Mouse (Mus musculus) T-helper 1 cell (primary cell): ENCODE results near the gene Tnrc6b.

Experiments
- in situ Hi-C: fragments of 300-600 bp; cut with MboI, MseI; formaldehyde crosslinking; loops from one replicate; pipeline ENCODE4 v1.15.1; 2025; ENCODE audit warnings: high pct_unique_total_duplicates

Gene Tnrc6b

GRCm38 (mm10) chr15:80701481-80702257 lies 9.4 kb upstream of the Tnrc6b start:
- in situ Hi-C loops: no loop called here

- in situ Hi-C loops: no loop called here
Measured at GRCm38 (mm10) chr15:80702910-80703309, 8.2 kb upstream of the Tnrc6b start.

- in situ Hi-C loops: no loop called here
Measured at GRCm38 (mm10) chr15:80703495-80703894, 7.6 kb upstream of the Tnrc6b start.

GRCm38 (mm10) chr15:80704267-80704666 lies 6.8 kb upstream of the Tnrc6b start:
- in situ Hi-C loops: no loop called here

GRCm38 (mm10) chr15:80705828-80706549 lies 5.1 kb upstream of the Tnrc6b start:
- in situ Hi-C loops: loop anchor here (5.0 kb wide), 1 partner anchor 241 kb away; the partner anchor contains the start of gene Adsl

GRCm38 (mm10) chr15:80706596-80706995 lies 4.5 kb upstream of the Tnrc6b start:
- in situ Hi-C loops: loop anchor here (5.0 kb wide), 1 partner anchor 241 kb away; the partner anchor contains the start of gene Adsl

- in situ Hi-C loops: loop anchor here (5.0 kb wide), 1 partner anchor 240 kb away; the partner anchor contains the start of gene Adsl
Measured at GRCm38 (mm10) chr15:80707088-80707487, 4.0 kb upstream of the Tnrc6b start.

GRCm38 (mm10) chr15:80709593-80709992 lies 1.5 kb upstream of the Tnrc6b start:
- in situ Hi-C loops: loop anchor here (5.0 kb wide), 1 partner anchor 238 kb away; the partner anchor contains the start of gene Adsl

GRCm38 (mm10) chr15:80710257-80710607 lies 881 bp upstream of the Tnrc6b start:
- in situ Hi-C loops: loop anchor here (5.0 kb wide), 1 partner anchor 87 kb away; no protein-coding TSS in a partner anchor

GRCm38 (mm10) chr15:80711401-80712151 lies 463 bp downstream of the Tnrc6b start:
- in situ Hi-C loops: loop anchor here (5.0 kb wide), 1 partner anchor 86 kb away; no protein-coding TSS in a partner anchor

GRCm38 (mm10) chr15:80714299-80714698 lies 3.2 kb downstream of the Tnrc6b start:
- in situ Hi-C loops: loop anchor here (5.0 kb wide), 1 partner anchor 83 kb away; no protein-coding TSS in a partner anchor

- in situ Hi-C loops: no loop called here
Measured at GRCm38 (mm10) chr15:80716631-80717135, 5.6 kb downstream of the Tnrc6b start.

GRCm38 (mm10) chr15:80717431-80717830 lies 6.3 kb downstream of the Tnrc6b start:
- in situ Hi-C loops: no loop called here

- in situ Hi-C loops: no loop called here
Measured at GRCm38 (mm10) chr15:80720249-80720648, 9.1 kb downstream of the Tnrc6b start.

- in situ Hi-C loops: no loop called here
Measured at GRCm38 (mm10) chr15:80721861-80722260, 10.7 kb downstream of the Tnrc6b start.

GRCm38 (mm10) chr15:80722366-80722765 lies 11.3 kb downstream of the Tnrc6b start:
- in situ Hi-C loops: no loop called here

GRCm38 (mm10) chr15:80729477-80729876 lies 18.4 kb downstream of the Tnrc6b start:
- in situ Hi-C loops: no loop called here

- in situ Hi-C loops: loop anchor here (10.0 kb wide), 1 partner anchor 204 kb away; no protein-coding TSS in a partner anchor
Measured at GRCm38 (mm10) chr15:80731043-80731442, 19.9 kb downstream of the Tnrc6b start.

- in situ Hi-C loops: loop anchor here (10.0 kb wide), 1 partner anchor 203 kb away; no protein-coding TSS in a partner anchor
Measured at GRCm38 (mm10) chr15:80731511-80731910, 20.4 kb downstream of the Tnrc6b start.

GRCm38 (mm10) chr15:80732266-80733030 lies 21.3 kb downstream of the Tnrc6b start:
- in situ Hi-C loops: loop anchor here (10.0 kb wide), 1 partner anchor 202 kb away; no protein-coding TSS in a partner anchor
